Mouse (Mus musculus): ENCODE results near the gene Med13. TPM values are rescaled to one million over a fixed set of nuclear protein-coding genes. Genes with fewer than 3 reads are reported as not detected.

Gene Med13
- polyA plus RNA-seq, 1 experiment from 2014 or later, result 8.3 TPM

- Histone ChIP-seq H3K9ac (ENCODE audit: low read depth, low read length) (no peak overlapping the region), H3K27ac (no peak overlapping the region), H3K4me2 (ENCODE audit: low read length) (no peak overlapping the region), H3K9me3 (replicated peaks; ENCODE audit: low read length) (no peaks in the 10 kb centered on the region), H3K4me1 (replicated peaks; ENCODE audit: insufficient read depth, low read length) (0 out of 2 replicates have a peak, but pooled peaks cover 4% of the 10 kb centered on the region), H3K36me3 (ENCODE audit: insufficient read depth, low read length) (no peaks in the 10 kb centered on the region), H3K27me3 (ENCODE audit: insufficient read depth, low read length) (no peaks in the 10 kb centered on the region), H3K4me3 (replicated peaks; ENCODE audit: low read depth, low read length) (no peak overlapping the region)
- WGBS, result 35% methylated on average over 9 of the region's 9 CpGs
- ATAC-seq (replicated peaks; ENCODE audit: low FRiP score, low read depth) (no peak), DNase-seq (ENCODE audit: low spot score) (peak; percentile 28)
- TF ChIP-seq CTCF (IDR thresholded peaks at IDR 0.05; ENCODE audit: low read depth), result no peak
Observed at GRCm38 (mm10) chr11:86387121-86387893, 29.9 kb upstream of the Med13 start.

- H3K9ac ChIP-seq (ENCODE audit: low read depth, low read length), result no peak overlapping the region
- H3K27me3 ChIP-seq (ENCODE audit: insufficient read depth, low read length), result no peaks in the 10 kb centered on the region
- ATAC-seq (replicated peaks; ENCODE audit: low FRiP score, low read depth), result no peak
- no peak overlapping the region for H3K4me3 ChIP-seq (replicated peaks; ENCODE audit: low read depth, low read length)
- H3K36me3 ChIP-seq (ENCODE audit: insufficient read depth, low read length), result no peaks in the 10 kb centered on the region
- WGBS, result 64% methylated on average over 10 of the region's 10 CpGs
- TF ChIP-seq CTCF (IDR thresholded peaks at IDR 0.05; ENCODE audit: low read depth), result no peak
- DNase-seq (ENCODE audit: low spot score), result no peak
- H3K4me2 ChIP-seq (ENCODE audit: low read length), result no peak overlapping the region
- no peak overlapping the region for H3K27ac ChIP-seq
- 0 out of 2 replicates have a peak, but pooled peaks cover 4% of the 10 kb centered on the region for H3K4me1 ChIP-seq (replicated peaks; ENCODE audit: insufficient read depth, low read length)
- H3K9me3 ChIP-seq (replicated peaks; ENCODE audit: low read length), result no peaks in the 10 kb centered on the region
Observed at GRCm38 (mm10) chr11:86386576-86386975, 29.2 kb upstream of the Med13 start.

- H3K9me3 ChIP-seq (replicated peaks; ENCODE audit: low read length), result no peaks in the 10 kb centered on the region
- no peak for DNase-seq (ENCODE audit: low spot score)
- no peak for TF ChIP-seq CTCF (IDR thresholded peaks at IDR 0.05; ENCODE audit: low read depth)
- H3K27ac ChIP-seq, result no peak overlapping the region
- H3K36me3 ChIP-seq (ENCODE audit: insufficient read depth, low read length), result no peaks in the 10 kb centered on the region
- no peak overlapping the region for H3K4me3 ChIP-seq (replicated peaks; ENCODE audit: low read depth, low read length)
- WGBS, result 82% methylated on average over 11 of the region's 11 CpGs
- no peak overlapping the region for H3K9ac ChIP-seq (ENCODE audit: low read depth, low read length)
- H3K4me2 ChIP-seq (ENCODE audit: low read length), result no peak overlapping the region
- no peak for ATAC-seq (replicated peaks; ENCODE audit: low FRiP score, low read depth)
- 0 out of 2 replicates have a peak, but pooled peaks cover 4% of the 10 kb centered on the region for H3K4me1 ChIP-seq (replicated peaks; ENCODE audit: insufficient read depth, low read length)
- H3K27me3 ChIP-seq (ENCODE audit: insufficient read depth, low read length), result no peaks in the 10 kb centered on the region
Observed at GRCm38 (mm10) chr11:86385710-86386282, 28.4 kb upstream of the Med13 start.

DNA sequence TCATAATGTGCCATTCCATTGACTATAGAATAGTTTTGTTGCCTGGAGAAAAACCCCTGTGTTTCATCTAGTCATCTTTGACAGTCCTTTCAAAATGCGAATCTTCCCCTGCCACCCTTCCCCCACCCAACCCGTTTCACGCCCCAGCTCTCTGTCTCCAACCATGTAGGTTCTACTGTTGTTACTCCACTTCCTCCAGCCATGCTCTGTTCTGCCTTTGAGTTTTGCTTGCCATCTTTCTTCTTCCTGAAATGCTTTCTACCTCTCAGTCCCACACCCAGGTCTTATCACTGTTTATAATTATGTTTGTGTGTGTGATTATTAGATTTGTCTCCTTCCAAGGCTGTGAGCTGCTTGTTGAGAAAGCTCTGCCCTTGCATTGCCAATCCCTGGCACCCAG, 26.7 kb upstream of the Med13 start:
- Histone ChIP-seq H3K4me2 (ENCODE audit: low read length) (no peak overlapping the region), H3K36me3 (ENCODE audit: insufficient read depth, low read length) (no peaks in the 10 kb centered on the region), H3K27ac (no peak overlapping the region), H3K27me3 (ENCODE audit: insufficient read depth, low read length) (no peaks in the 10 kb centered on the region), H3K4me1 (replicated peaks; ENCODE audit: insufficient read depth, low read length) (0 out of 2 replicates have a peak, but pooled peaks cover 4% of the 10 kb centered on the region), H3K9ac (ENCODE audit: low read depth, low read length) (no peak overlapping the region), H3K4me3 (replicated peaks; ENCODE audit: low read depth, low read length) (no peak overlapping the region), H3K9me3 (replicated peaks; ENCODE audit: low read length) (no peaks in the 10 kb centered on the region)
- DNase-seq (ENCODE audit: low spot score) (no peak), ATAC-seq (replicated peaks; ENCODE audit: low FRiP score, low read depth) (no peak)
- TF ChIP-seq CTCF (IDR thresholded peaks at IDR 0.05; ENCODE audit: low read depth), result no peak
- 87% methylated on average over 3 of the region's 3 CpGs for WGBS

DNA sequence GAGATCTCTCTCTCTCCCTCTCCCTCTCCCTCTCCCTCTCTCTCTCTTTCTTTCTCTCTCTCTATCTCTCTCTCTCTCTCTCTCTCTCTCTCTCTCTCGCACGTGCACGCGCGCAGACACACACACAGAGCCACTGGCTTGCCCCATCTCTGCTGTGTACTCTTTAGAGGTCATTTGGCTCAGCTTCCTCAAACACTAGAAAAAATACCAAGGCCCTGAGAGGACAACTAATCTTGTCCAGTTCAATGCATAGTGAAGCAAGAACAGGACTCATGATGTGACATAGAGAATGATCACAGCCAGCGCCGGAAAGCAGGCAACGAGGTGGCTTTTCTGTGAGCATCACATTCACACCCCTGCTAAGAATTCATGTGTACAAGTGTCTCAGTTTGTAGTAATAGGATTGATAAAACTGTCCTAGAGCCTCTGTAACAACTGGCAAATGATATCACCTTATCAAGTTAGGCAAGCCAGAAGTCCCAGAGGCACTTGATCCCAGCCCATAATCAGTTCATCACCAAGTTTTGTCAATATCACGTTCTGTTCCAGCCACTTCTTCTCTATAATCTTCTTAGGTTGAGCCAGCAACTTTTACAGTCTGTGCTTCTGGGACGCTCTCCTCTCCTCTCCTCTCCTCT, 25.2 kb upstream of the Med13 start:
- Histone ChIP-seq H3K27me3 (ENCODE audit: insufficient read depth, low read length) (no peaks in the 10 kb centered on the region), H3K4me2 (ENCODE audit: low read length) (no peak overlapping the region), H3K36me3 (ENCODE audit: insufficient read depth, low read length) (no peaks in the 10 kb centered on the region), H3K4me1 (replicated peaks; ENCODE audit: insufficient read depth, low read length) (0 out of 2 replicates have a peak, but pooled peaks cover under 1% of the 10 kb centered on the region), H3K9me3 (replicated peaks; ENCODE audit: low read length) (no peaks in the 10 kb centered on the region), H3K4me3 (replicated peaks; ENCODE audit: low read depth, low read length) (no peak overlapping the region), H3K27ac (no peak overlapping the region), H3K9ac (ENCODE audit: low read depth, low read length) (no peak overlapping the region)
- ATAC-seq (replicated peaks; ENCODE audit: low FRiP score, low read depth) (no peak), DNase-seq (ENCODE audit: low spot score) (no peak)
- WGBS, result 86% methylated on average over 10 of the region's 10 CpGs
- no peak for TF ChIP-seq CTCF (IDR thresholded peaks at IDR 0.05; ENCODE audit: low read depth)

GRCm38 (mm10) chr11:86381478-86382091, 24.2 kb upstream of the Med13 start:
- DNase-seq (ENCODE audit: low spot score) (no peak), ATAC-seq (replicated peaks; ENCODE audit: low FRiP score, low read depth) (no peak)
- no peak for TF ChIP-seq CTCF (IDR thresholded peaks at IDR 0.05; ENCODE audit: low read depth)
- Histone ChIP-seq H3K4me3 (replicated peaks; ENCODE audit: low read depth, low read length) (no peak overlapping the region), H3K36me3 (ENCODE audit: insufficient read depth, low read length) (no peaks in the 10 kb centered on the region), H3K4me1 (replicated peaks; ENCODE audit: insufficient read depth, low read length) (no peaks in the 10 kb centered on the region), H3K9ac (ENCODE audit: low read depth, low read length) (no peak overlapping the region), H3K27ac (no peak overlapping the region), H3K9me3 (replicated peaks; ENCODE audit: low read length) (no peaks in the 10 kb centered on the region), H3K27me3 (ENCODE audit: insufficient read depth, low read length) (no peaks in the 10 kb centered on the region), H3K4me2 (ENCODE audit: low read length) (no peak overlapping the region)
- WGBS, result 63% methylated on average over 5 of the region's 5 CpGs

Data from kidney, postnatal 0 days (tissue).